Mouse (Mus musculus): ENCODE data around the gene Kcne4.

The Kcne4 gene

GRCm38 (mm10) chr1:78859573-78859972 is 43.0 kb downstream of the Kcne4 start:
- no peak for DNase-seq (ENCODE audit: low spot score in 2 of 2)

- peak in 1 of 2 experiments; percentile 36 for DNase-seq (ENCODE audit: low spot score in 2 of 2)
Measured at GRCm38 (mm10) chr1:78860056-78860455, 43.5 kb downstream of the Kcne4 start.

- no peak for DNase-seq (ENCODE audit: low spot score in 2 of 2)
Measured at GRCm38 (mm10) chr1:78862281-78862680, 45.7 kb downstream of the Kcne4 start.

- no peak for DNase-seq (ENCODE audit: low spot score in 2 of 2)
Measured at GRCm38 (mm10) chr1:78863833-78864232, 47.3 kb downstream of the Kcne4 start.

- DNase-seq (ENCODE audit: low spot score in 2 of 2), result no peak
Measured at GRCm38 (mm10) chr1:78864351-78864750, 47.8 kb downstream of the Kcne4 start.

- DNase-seq (ENCODE audit: low spot score in 2 of 2), result no peak
Measured at GRCm38 (mm10) chr1:78864799-78865346, 48.3 kb downstream of the Kcne4 start.

GRCm38 (mm10) chr1:78865991-78866390 is 49.4 kb downstream of the Kcne4 start:
- DNase-seq (ENCODE audit: low spot score in 2 of 2), result no peak

GRCm38 (mm10) chr1:78866455-78866854 is 49.9 kb downstream of the Kcne4 start:
- DNase-seq (ENCODE audit: low spot score in 2 of 2), result no peak

Data from urinary bladder, postnatal 4 days (tissue).